Mouse (Mus musculus) right cerebral cortex, postnatal 4 days (tissue): ENCODE data around the gene Aimp2.

ENCODE experiments used
- DNase-seq: peaks from one replicate; pipeline ENCODE4 v3.0.0-alpha.2; 2022

Aimp2 gene

GRCm38 (mm10) chr5:143897635-143898330, 11.9 kb downstream of the Aimp2 start, which contains the start of gene Ankrd61:
Gene Ankrd61 (minus strand): TSS chr5:143897685.
- DNase-seq: no peak

- no peak for DNase-seq
These were observed 16.3 kb downstream of the Aimp2 start for GRCm38 (mm10) chr5:143893396-143893795.

- no peak for DNase-seq
These were observed 17.3 kb downstream of the Aimp2 start for GRCm38 (mm10) chr5:143892255-143892886.

GRCm38 (mm10) chr5:143890741-143891140, 18.9 kb downstream of the Aimp2 start:
- DNase-seq: no peak

- no peak for DNase-seq
These were observed 24.4 kb downstream of the Aimp2 start for GRCm38 (mm10) chr5:143885274-143885673.

- DNase-seq: no peak
These were observed 35.1 kb downstream of the Aimp2 start for GRCm38 (mm10) chr5:143874571-143874970.

GRCm38 (mm10) chr5:143871547-143872169, 38.0 kb downstream of the Aimp2 start:
- DNase-seq: no peak
